Mouse (Mus musculus): Measurements from ENCODE around the gene Atg16l2. TPM values are rescaled to one million over a fixed set of nuclear protein-coding genes. Genes with fewer than 3 reads are reported as not detected.
A peak's percentile ranks its signal among the peaks of the same experiment; 100 is the strongest.

Gene Atg16l2
- polyA plus RNA-seq, 1 experiment from 2014 or later, result 14.3 TPM

- no peak for ATAC-seq
- Histone ChIP-seq H3K36me3 (no peaks in the 10 kb centered on the region), H3K9ac (no peak overlapping the region), H3K9me3 (no peaks in the 10 kb centered on the region), H3K4me1 (replicated peaks) (peaks cover 35% of the 10 kb centered on the region), H3K4me3 (replicated peaks) (no peak overlapping the region), H3K27me3 (replicated peaks) (no peaks in the 10 kb centered on the region), H3K4me2 (replicated peaks) (no peak overlapping the region), H3K27ac (no peak overlapping the region)
- 74% methylated on average over 4 of the region's 4 CpGs for WGBS
Measured at GRCm38 (mm10) chr7:101330841-101331173, 28.8 kb upstream of the Atg16l2 start.

DNA sequence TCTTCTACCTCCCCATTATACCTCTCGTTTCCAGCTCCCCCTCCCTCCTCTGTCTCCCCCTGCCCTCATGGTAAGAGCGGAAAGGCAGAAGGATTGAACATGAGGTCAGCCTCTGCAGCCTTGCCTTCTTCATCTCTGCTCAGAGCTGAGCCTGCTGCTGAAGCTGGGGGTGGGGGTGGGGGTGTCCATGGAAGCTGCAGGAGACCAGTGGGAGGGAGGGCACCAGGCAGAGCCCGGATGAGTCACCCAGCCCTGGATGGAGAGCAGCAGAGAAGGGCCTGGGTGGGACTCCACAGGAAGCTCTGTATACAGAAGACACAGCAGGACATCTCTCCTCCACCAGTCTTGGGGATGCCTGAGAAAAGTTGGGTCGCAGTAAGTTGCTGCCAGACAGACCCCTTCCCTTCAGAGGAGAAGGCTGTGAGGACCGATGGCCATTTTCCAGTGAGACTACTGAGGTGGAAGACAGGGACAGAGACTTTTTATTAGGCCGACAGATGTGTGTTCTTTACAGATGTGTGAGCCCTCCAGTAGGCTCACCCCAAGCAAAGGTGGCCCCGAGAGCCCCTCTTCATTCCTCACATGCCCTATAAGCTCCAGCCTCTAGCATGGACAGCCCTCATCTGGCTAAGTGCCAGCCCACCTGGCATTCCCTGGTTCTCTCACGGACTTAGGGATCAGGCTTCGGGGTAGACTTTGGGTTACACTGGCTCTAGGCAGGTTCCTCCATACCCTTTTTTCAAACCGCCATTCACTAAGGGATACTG is 28.2 kb upstream of the Atg16l2 start:
- no peaks in the 10 kb centered on the region for H3K9me3 ChIP-seq
- no peak overlapping the region for H3K27ac ChIP-seq
- H3K4me2 ChIP-seq (replicated peaks), result no peak overlapping the region
- no peak overlapping the region for H3K4me3 ChIP-seq (replicated peaks)
- no peaks in the 10 kb centered on the region for H3K27me3 ChIP-seq (replicated peaks)
- H3K36me3 ChIP-seq, result no peaks in the 10 kb centered on the region
- peaks cover 33% of the 10 kb centered on the region for H3K4me1 ChIP-seq (replicated peaks)
- H3K9ac ChIP-seq, result no peak overlapping the region
- 61% methylated on average over 10 of the region's 10 CpGs for whole genome bisulfite sequencing
- ATAC-seq, result no peak

DNA sequence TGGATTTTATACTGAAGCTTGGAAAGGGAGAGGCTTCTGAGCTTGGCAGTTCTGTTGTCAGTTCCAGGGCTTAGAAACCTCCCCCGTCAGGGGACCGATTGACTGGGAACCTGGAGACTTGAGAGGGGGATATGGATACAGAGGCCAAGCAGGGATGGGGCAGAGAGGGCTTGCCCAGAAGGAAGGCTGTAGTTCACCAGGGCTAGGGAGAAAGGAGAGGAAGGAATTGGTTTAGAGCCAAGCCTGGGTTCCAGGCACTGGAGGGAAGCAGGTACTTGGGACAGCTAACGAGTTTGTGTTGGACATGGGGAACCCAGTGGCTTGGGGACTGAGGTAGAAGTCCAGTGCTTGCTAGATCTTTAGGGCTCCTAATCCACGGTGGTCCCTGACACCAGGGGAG is 27.6 kb upstream of the Atg16l2 start:
- H3K36me3 ChIP-seq, result no peaks in the 10 kb centered on the region
- H3K4me3 ChIP-seq (replicated peaks), result no peak overlapping the region
- no peak overlapping the region for H3K9ac ChIP-seq
- H3K4me1 ChIP-seq (replicated peaks), result peaks cover 29% of the 10 kb centered on the region
- WGBS, result 70% methylated on average over 4 of the region's 4 CpGs
- no peaks in the 10 kb centered on the region for H3K9me3 ChIP-seq
- no peak for ATAC-seq
- H3K27ac ChIP-seq, result no peak overlapping the region
- no peaks in the 10 kb centered on the region for H3K27me3 ChIP-seq (replicated peaks)
- no peak overlapping the region for H3K4me2 ChIP-seq (replicated peaks)

GRCm38 (mm10) chr7:101328621-101329158 is 26.6 kb upstream of the Atg16l2 start:
- WGBS, result 58% methylated on average over 4 of the region's 4 CpGs
- Histone ChIP-seq H3K9me3 (no peaks in the 10 kb centered on the region), H3K9ac (no peak overlapping the region), H3K4me2 (replicated peaks) (no peak overlapping the region), H3K27ac (peak overlapping the region; percentile 2; the same call in 1 of the 2 replicates), H3K4me1 (replicated peaks) (peaks cover 36% of the 10 kb centered on the region), H3K36me3 (no peaks in the 10 kb centered on the region), H3K27me3 (replicated peaks) (no peaks in the 10 kb centered on the region), H3K4me3 (replicated peaks) (no peak overlapping the region)
- peak; percentile 46; the same call in 1 of the 2 replicates for ATAC-seq

GRCm38 (mm10) chr7:101327786-101328185 is 25.7 kb upstream of the Atg16l2 start:
- no peaks in the 10 kb centered on the region for H3K36me3 ChIP-seq
- no peak overlapping the region for H3K9ac ChIP-seq
- H3K4me2 ChIP-seq (replicated peaks), result peak overlapping the region; percentile 22; the same call in 1 of the 2 replicates
- H3K27ac ChIP-seq, result no peak overlapping the region
- 85% methylated on average over 2 of the region's 2 CpGs for WGBS
- H3K27me3 ChIP-seq (replicated peaks), result no peaks in the 10 kb centered on the region
- H3K4me1 ChIP-seq (replicated peaks), result peaks cover 37% of the 10 kb centered on the region
- no peaks in the 10 kb centered on the region for H3K9me3 ChIP-seq
- no peak overlapping the region for H3K4me3 ChIP-seq (replicated peaks)
- ATAC-seq, result no peak

GRCm38 (mm10) chr7:101327263-101327662 is 25.2 kb upstream of the Atg16l2 start:
- Histone ChIP-seq H3K9me3 (no peaks in the 10 kb centered on the region), H3K4me3 (replicated peaks) (no peak overlapping the region), H3K36me3 (no peaks in the 10 kb centered on the region), H3K27ac (no peak overlapping the region), H3K4me1 (replicated peaks) (peaks cover 37% of the 10 kb centered on the region), H3K4me2 (replicated peaks) (peak overlapping the region; percentile 30), H3K9ac (no peak overlapping the region), H3K27me3 (replicated peaks) (no peaks in the 10 kb centered on the region)
- WGBS, result 52% methylated on average over 5 of the region's 5 CpGs
- ATAC-seq, result no peak

- Histone ChIP-seq H3K27ac (no peak overlapping the region), H3K4me2 (replicated peaks) (peak overlapping the region; percentile 30), H3K4me1 (replicated peaks) (peaks cover 41% of the 10 kb centered on the region)
Measured at GRCm38 (mm10) chr7:101326006-101326405, 24.0 kb upstream of the Atg16l2 start.

DNA sequence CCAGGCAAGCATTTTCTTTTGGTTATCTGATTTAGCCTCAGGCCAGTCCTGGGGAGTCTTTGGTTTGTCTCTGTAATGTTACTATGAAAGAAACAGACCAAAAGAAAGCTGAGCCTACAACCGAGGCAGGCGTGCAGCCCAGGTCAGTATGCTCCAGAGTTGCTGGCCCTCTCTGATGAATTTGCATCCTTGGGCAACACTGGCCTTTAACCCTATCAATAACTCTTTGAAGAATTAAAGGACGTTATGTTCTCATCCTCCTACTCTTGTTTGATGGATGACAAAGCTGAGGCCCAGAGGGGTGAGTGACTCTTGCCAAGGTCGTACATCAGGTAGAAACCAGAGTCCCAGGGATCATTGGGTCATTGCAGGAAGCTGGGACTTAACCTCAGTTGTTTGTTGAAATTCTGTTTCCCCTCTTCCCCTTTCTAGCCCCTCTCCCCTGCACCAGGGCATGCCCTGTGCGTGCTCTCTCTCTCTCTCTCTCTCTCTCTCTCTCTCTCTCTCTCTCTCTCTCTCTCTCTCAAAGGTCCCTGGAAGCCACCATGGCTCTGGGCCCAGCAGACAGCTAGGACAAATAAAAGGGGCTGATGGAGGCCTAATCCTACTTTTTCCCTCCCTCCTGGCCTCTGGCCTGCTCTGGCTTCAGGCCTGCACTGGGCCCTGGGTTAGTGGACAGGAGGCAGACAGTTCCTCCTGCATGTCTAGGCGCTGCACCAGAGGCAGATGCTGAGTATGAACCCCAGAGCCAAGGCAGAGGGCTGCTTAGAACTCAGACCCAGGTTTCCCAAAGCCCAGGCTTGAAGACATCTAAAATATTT is 22.3 kb upstream of the Atg16l2 start:
- no peaks in the 10 kb centered on the region for H3K36me3 ChIP-seq

More at GRCm38 (mm10) chr7:101326006-101326405, 24.0 kb upstream of the Atg16l2 start:
- no peaks in the 10 kb centered on the region for H3K27me3 ChIP-seq (replicated peaks)
- no peak overlapping the region for H3K4me3 ChIP-seq (replicated peaks)
- ATAC-seq, result no peak
- 79% methylated on average over 5 of the region's 5 CpGs for WGBS
- no peaks in the 10 kb centered on the region for H3K36me3 ChIP-seq
- no peak overlapping the region for H3K9ac ChIP-seq
- no peaks in the 10 kb centered on the region for H3K9me3 ChIP-seq

DNA sequence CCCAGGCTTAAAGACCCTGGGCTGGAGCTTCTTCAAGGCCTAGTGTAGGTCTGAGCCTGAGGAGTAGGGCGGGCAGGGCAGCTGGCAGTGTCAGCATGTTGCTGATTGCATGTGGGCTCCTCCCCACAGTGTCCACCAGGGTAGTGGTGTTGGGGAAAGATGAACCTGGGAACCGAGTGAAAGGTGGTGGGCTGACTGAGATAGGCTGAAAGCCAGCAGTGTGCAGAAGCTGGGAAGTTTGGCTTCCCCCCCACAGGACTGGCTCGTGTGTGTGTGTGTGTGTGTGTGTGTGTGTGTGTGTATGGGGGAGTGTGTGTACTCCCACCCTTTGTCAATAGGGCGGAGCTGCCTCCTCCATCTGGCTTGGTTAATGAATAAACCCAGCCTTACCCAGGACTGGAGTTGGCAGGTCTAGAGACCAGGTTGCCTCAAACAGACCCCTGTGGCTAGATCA is 21.1 kb upstream of the Atg16l2 start:
- WGBS, result 47% methylated on average over 4 of the region's 4 CpGs
- H3K4me2 ChIP-seq (replicated peaks), result peak overlapping the region; percentile 96
- peak overlapping the region; percentile 73 for H3K9ac ChIP-seq

More for the DNA sequence above, 22.3 kb upstream of the Atg16l2 start:
- peaks cover 43% of the 10 kb centered on the region for H3K4me1 ChIP-seq (replicated peaks)
- no peaks in the 10 kb centered on the region for H3K27me3 ChIP-seq (replicated peaks)
- peak overlapping the region; percentile 45 for H3K27ac ChIP-seq
- H3K4me3 ChIP-seq (replicated peaks), result 0 out of 2 replicates have a peak overlapping the region, but pooled peaks have one; percentile 81
- H3K4me2 ChIP-seq (replicated peaks), result peak overlapping the region; percentile 96
- WGBS, result 38% methylated on average over 5 of the region's 6 CpGs
- ATAC-seq, result no peak
- H3K9me3 ChIP-seq, result no peaks in the 10 kb centered on the region
- H3K9ac ChIP-seq, result no peak overlapping the region

GRCm38 (mm10) chr7:101321218-101321827 is 19.3 kb upstream of the Atg16l2 start:
- H3K4me3 ChIP-seq (replicated peaks), result peak overlapping the region; percentile 81
- under 1% methylated on average over 55 of the region's 61 CpGs for WGBS

More for the DNA sequence above, 21.1 kb upstream of the Atg16l2 start:
- Histone ChIP-seq H3K9me3 (no peaks in the 10 kb centered on the region), H3K27me3 (replicated peaks) (no peaks in the 10 kb centered on the region), H3K4me1 (replicated peaks) (peaks cover 33% of the 10 kb centered on the region), H3K27ac (peak overlapping the region; percentile 90), H3K36me3 (no peaks in the 10 kb centered on the region), H3K4me3 (replicated peaks) (peak overlapping the region; percentile 81)
- ATAC-seq, result peak; percentile 72

GRCm38 (mm10) chr7:101320399-101321217 is 18.6 kb upstream of the Atg16l2 start:
- H3K9ac ChIP-seq, result peak overlapping the region; percentile 73
- H3K4me1 ChIP-seq (replicated peaks), result peaks cover 24% of the 10 kb centered on the region
- no peaks in the 10 kb centered on the region for H3K36me3 ChIP-seq
- peak overlapping the region; percentile 90 for H3K27ac ChIP-seq
- H3K27me3 ChIP-seq (replicated peaks), result no peaks in the 10 kb centered on the region
- ATAC-seq, result peak; percentile 82
- H3K4me3 ChIP-seq (replicated peaks), result peak overlapping the region; percentile 81
- peak overlapping the region; percentile 96 for H3K4me2 ChIP-seq (replicated peaks)
- WGBS, result 4% methylated on average over 33 of the region's 37 CpGs
- H3K9me3 ChIP-seq, result no peaks in the 10 kb centered on the region

More at GRCm38 (mm10) chr7:101321218-101321827, 19.3 kb upstream of the Atg16l2 start:
- peak; percentile 50 for ATAC-seq
- Histone ChIP-seq H3K27ac (peak overlapping the region; percentile 90), H3K4me2 (replicated peaks) (peak overlapping the region; percentile 96), H3K27me3 (replicated peaks) (no peaks in the 10 kb centered on the region), H3K4me1 (replicated peaks) (peaks cover 24% of the 10 kb centered on the region), H3K9me3 (no peaks in the 10 kb centered on the region), H3K36me3 (no peaks in the 10 kb centered on the region), H3K9ac (peak overlapping the region; percentile 73)

Data from intestine, embryonic 15.5 days (tissue).